Comparison of ENCODE assay signal across 8 mouse cellular contexts in the genomic region with DNA sequence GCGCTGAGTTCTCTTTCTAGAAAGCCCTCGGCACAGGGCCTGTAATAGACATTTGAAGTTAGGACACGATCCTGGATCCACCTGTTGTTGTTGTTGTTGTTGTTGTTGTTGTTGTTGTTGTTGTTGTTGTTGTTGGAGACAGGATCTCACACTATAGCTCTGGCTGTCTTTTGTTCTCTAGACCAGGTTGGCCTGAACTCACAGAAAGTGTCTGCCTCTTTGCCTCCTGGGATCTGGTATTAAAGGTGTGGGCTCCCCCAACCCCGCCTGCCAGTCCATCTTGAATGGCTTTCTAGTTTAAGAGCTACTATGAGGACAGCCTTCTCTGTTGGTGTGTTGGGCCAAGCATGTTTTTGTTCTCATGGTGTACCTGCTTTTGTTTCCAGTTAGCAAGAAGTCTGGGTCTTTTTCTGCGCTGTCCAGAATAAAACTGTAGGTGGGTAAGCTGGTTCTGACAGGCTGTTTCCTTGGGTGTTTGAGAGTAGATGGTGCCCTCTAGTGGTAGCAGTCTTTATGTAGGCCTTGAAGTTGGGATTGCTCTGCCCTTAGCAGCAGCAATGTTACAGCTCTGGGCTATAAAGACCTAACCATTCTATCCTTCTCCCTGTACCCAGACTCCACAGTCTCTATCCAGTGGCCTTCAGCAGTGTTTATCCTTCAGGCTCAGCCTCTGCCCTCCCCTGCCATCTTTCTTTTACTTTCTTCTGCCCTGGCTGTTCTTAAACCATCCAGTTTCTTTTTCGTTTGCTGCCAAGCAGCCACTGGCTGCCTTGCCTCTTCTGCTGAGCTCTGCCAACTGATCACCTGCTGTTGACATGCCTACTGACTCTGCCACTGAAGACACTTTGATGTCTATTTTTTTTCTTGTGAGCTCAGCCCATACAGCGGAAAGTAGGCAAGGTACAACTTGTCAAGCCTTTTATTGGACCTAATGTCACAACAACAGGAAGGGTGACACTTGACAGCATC.
A peak's percentile ranks its signal among the peaks of the same experiment; 100 is the strongest.
DNase-seq lines count a peak whose midpoint lies in the region; ATAC-seq and TF ChIP-seq lines count a peak whose summit lies in the region.

No protein-coding gene starts in this region.

- TF ChIP-seq CTCF in gastrocnemius, adult 2 months (IDR thresholded peaks at IDR 0.05) = peak; percentile 91
- TF ChIP-seq CTCF in cortical plate, adult 2 months (IDR thresholded peaks at IDR 0.05; ENCODE audit: extremely low read depth, insufficient read depth, low read length) = peak; percentile 87

- TF ChIP-seq POLR2A in cortical plate, adult 2 months (IDR thresholded peaks at IDR 0.05; ENCODE audit: extremely low read depth, insufficient read depth, low read length) = no peak

- DNase-seq in gastrocnemius, adult 2 months = peak; percentile 52
- no peak for DNase-seq in gastrocnemius, postnatal 36 days
- peak; percentile 41 to 63 for DNase-seq in heart, postnatal 36 days
- DNase-seq in layer of hippocampus, adult 8-10 months (ENCODE audit: low spot score in 2 of 2) = peak; percentile 64 to 81
- peak; percentile 83 for DNase-seq in skeletal muscle tissue, adult 2 months (ENCODE audit: low read depth, low spot score)

- intact Hi-C loops in gastrocnemius, adult 2 months (cut with DNase I) = loop anchor here (1.0 to 10.0 kb wide), 4 partner anchors 55 to 265 kb away; no protein-coding TSS in a partner anchor
- intact Hi-C loops in gastrocnemius, postnatal 36 days (cut with DNase I) = loop anchor here (5.0 to 10.0 kb wide), 3 partner anchors 55 to 143 kb away; a partner anchor contains a TSS
- intact Hi-C loops in heart, postnatal 36 days (cut with DNase I) = loop anchor here (10.0 kb wide), 3 partner anchors 113 to 263 kb away; a partner anchor contains a TSS

- peak overlapping the region; percentile 65 for H3K27ac ChIP-seq in gastrocnemius, adult 2 months
- no peak overlapping the region for H3K27ac ChIP-seq in cortical plate, adult 2 months (ENCODE audit: insufficient read depth, low read length)

- peaks cover 6% of the 10 kb centered on the region for H3K4me1 ChIP-seq in cortical plate, adult 2 months (ENCODE audit: control insufficient read depth, insufficient read depth, low read length)

- ATAC-seq in activated CD4-positive, CD25-positive, alpha-beta regulatory T cell, adult 4 months = peak; percentile 36
- peak; percentile 64 for ATAC-seq in megakaryocyte, adult 5-6 weeks (ENCODE audit: poor library complexity, severe bottlenecking)

- no peak overlapping the region for H3K4me3 ChIP-seq in gastrocnemius, adult 2 months
- H3K4me3 ChIP-seq in cortical plate, adult 2 months (ENCODE audit: insufficient read depth, low read length) = no peak overlapping the region

Comparison
In these comparisons a context has a peak if more than half of its experiments do, and no peak if none do; other contexts are left out.
1. DNase-seq: peak in gastrocnemius, adult 2 months (single experiment), heart, postnatal 36 days (2 of 2), layer of hippocampus, adult 8-10 months (2 of 2) and skeletal muscle tissue, adult 2 months (single experiment); none in gastrocnemius, postnatal 36 days (0 of 2).